Mouse (Mus musculus) lung, postnatal 36 days (tissue): ENCODE data around the gene Dhodh.

Experiments used
- DNase-seq: peaks from one replicate; pipeline ENCODE4 v3.0.0; 2022; ENCODE audit warnings: mixed read lengths

Gene Dhodh

GRCm38 (mm10) chr8:109584830-109585229 lies 23.6 kb downstream of the Dhodh start:
- DNase-seq = no peak

DNA sequence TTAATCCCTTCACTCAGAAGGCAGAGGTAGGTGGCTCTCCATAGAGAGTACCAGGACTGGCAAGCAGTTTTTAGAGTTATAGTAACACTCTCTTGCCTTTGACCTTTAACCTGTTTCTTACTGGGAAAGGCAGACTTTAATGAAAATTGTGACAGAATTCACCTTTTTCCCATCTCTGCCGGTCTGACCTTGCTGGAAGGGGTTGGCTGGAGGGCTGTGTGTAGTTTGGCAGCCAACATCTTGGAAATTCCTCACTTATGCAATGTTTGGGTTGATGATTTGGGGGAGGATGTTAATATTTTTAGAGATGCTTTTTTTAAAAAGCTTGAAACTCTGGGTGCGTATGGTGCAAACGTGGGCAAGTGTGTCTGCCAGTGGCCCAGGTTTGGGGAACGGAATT lies 24.2 kb downstream of the Dhodh start:
- no peak for DNase-seq

DNA sequence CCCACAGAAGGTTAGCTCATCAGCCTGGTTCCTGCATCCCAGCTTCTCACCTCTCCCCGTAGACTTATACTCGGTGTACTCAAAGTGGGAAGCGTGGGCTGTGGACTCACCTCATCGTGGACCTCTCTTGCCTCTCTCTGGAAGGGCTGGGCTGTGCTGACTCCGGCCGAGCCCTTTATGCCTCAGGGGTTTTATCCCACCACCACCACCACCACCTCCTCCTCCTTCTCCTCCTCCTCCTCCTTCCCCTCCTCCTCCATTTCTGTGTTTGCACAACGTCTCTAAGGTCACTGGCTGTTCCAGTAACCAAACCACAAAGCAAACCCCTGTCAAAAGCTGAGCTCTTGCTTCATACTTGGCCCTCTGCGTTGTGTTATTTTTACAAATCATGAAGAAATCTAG lies 29.6 kb downstream of the Dhodh start, which contains the start of gene Hp:
Gene Hp (minus strand): TSS at position 273 of the 402 bp plus-strand sequence.
- DNase-seq = peak; percentile 82

- DNase-seq = no peak
Measured at GRCm38 (mm10) chr8:109576311-109576710, 32.2 kb downstream of the Dhodh start.

DNA sequence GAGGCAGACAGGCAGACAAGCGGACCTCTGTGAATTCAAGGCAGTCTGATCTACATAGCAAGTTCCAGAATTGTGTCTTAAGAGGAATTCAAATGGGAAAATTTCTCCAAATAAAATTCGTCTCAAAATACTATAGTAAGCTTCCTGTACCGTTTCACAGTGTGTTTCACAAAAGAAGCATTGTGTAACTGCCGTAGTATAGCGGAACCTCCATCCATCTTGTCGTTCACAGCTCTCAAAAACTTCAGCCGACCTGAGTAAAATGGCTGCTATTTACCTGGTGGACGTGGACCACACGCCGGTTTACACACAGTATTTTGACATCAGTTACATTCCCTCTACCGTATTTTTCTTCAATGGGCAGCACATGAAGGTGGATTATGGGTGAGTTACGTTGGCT lies 37.3 kb downstream of the Dhodh start:
- DNase-seq = no peak

GRCm38 (mm10) chr8:109565498-109566333 lies 42.8 kb downstream of the Dhodh start, which contains the start of the genes Dhx38 and Txnl4b:
Dhx38 (minus strand) TSS chr8:109565861.
Txnl4b (plus strand) TSS chr8:109565892.
- DNase-seq = peak; percentile 100

DNA sequence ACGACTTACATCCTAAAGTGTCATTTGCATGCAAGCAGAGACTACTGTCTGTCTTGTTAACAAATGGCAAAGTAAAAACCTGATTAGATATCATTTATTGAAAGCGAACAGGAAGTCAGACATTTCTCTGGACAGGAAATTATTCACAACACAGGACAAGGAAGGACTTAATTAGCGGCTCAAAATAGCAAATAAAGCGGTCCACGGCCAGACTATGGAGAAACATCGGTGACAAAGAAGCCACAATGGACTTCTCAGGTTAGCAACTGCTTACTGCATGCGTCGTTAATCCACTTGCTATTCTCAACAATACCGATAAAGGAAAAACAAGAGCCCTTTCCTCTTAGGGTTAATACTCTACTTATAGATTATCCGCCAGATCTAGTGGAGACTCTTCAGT lies 43.7 kb downstream of the Dhodh start:
- DNase-seq = no peak

GRCm38 (mm10) chr8:109563881-109564280 lies 44.6 kb downstream of the Dhodh start:
- no peak for DNase-seq

DNA sequence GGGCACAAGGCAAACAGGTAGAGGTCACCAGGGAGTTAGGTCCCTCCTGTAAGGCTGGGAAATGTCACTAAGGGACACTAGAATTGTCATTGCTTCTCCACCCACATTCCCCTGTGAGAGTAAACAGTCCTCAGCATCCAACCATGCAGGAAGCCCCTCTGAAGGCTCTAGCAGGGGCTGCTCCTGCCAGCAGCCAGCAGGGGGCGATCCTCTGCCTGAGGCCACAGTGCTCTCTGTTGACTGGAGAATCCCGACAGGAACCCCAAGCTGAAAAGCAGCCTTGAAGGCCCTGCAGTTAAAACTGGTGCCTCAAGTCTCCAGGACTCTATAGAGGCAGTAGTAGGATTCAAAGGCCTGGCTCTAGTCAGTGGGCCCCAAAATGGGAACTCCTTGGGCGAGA lies 56.8 kb downstream of the Dhodh start:
- no peak for DNase-seq

DNA sequence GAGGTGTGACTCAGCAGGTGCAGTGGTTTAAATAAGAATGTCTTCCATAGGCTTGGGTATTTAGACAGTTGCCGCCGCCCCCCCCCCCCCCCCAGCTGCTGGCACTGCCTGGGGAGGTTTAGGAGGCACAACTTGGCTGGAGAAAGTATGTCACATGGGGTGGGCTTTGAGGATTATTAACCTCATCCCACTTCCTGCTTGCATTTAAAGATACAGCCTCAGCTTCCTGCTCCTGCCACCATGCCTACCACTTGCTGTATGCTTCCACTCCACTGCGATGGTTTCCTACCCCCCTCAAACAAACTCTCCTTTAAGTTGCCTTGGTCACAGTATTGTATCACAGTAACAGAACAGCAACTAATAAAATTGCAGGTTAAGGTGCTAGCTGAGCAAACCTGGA lies 64.4 kb downstream of the Dhodh start:
- no peak for DNase-seq

- no peak for DNase-seq
Measured at GRCm38 (mm10) chr8:109542748-109543519, 65.5 kb downstream of the Dhodh start.

GRCm38 (mm10) chr8:109542165-109542564 lies 66.3 kb downstream of the Dhodh start:
- no peak for DNase-seq
